Mouse (Mus musculus) central nervous system, embryonic 11.5 days (tissue): Measurements from ENCODE around the gene Senp1. TPM values are rescaled to one million over a fixed set of nuclear protein-coding genes. Genes with fewer than 3 reads are reported as not detected.

ENCODE experiments used
- polyA plus RNA-seq: library from polyadenylated mRNA; depleted of rRNA; stranded (reverse); fragments of >200 nt; gene quantifications from 2 replicates; pipeline ENCODE4 v1.2.3, GENCODE M21; 2012; rRNA removed

Senp1 gene
- 29.6 and 35.2 TPM in 2 replicates for polyA plus RNA-seq

GRCm38 (mm10) chr15:98093121-98094011 is at the start of gene Senp1:
TSS of gene Senp1 (minus strand) at chr15:98093744.

DNA sequence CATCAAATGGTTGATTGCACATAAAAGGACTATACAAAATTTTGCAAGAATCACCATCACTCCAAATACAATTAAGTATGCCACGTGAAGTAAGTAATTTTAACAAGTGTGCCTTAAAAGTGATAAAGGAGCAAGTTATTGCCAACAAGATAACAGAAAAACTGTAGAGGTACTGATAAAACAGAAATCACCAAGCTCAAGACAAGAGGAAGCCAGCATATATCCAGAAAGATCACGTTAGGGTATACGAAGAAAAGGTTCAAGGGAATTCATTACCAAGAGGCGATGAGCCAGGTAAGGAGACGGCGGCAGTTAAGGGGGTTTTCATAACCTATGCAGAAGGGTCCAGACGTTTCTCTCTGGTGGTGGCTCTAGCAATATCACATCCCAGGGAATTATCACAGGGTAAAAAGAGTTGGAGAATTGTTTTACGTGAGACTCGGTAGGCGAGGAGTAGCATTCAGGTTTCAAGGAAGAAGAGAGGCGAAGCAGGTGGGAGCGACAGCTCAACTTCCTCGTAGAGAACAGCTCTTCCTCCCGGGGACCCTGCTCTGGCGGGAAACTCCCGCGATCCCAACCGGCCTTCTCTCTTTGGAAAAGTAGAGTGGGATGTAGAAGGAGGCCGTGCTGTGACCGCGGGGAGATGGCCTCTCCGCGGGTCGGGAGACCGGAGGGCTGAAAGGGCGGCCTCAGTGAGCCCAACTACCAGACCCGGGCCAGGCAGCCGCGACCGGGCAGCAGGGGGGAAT is 998 bp downstream of the Senp1 start, which contains the start of gene Pfkm:
Pfkm (plus strand) TSS at position 218 of the 749 bp plus-strand sequence.

GRCm38 (mm10) chr15:98003822-98004739 is 89.5 kb downstream of the Senp1 start, which contains the start of gene Col2a1:
TSS of gene Col2a1 (minus strand) at chr15:98004695.

Other genes starting within 250 kb of the Senp1 start
- 43.0 and 53.8 TPM in 2 replicates for gene Hdac7, start 249.2 kb downstream of the Senp1 start, polyA plus RNA-seq
- gene Vdr, start 183.1 kb downstream of the Senp1 start, polyA plus RNA-seq = 0.30 and 0.46 TPM in 2 replicates
- 29.1 and 40.5 TPM in 2 replicates for gene Tmem106c, start 129.5 kb downstream of the Senp1 start, polyA plus RNA-seq
- 220 and 226 TPM in 2 replicates for gene Col2a1, start 89.0 kb downstream of the Senp1 start, polyA plus RNA-seq
- 54.5 and 71.3 TPM in 2 replicates for gene Pfkm, start 1.2 kb downstream of the Senp1 start, polyA plus RNA-seq
- 23.4 and 36.6 TPM in 2 replicates for gene Asb8, start 71.9 kb upstream of the Senp1 start, polyA plus RNA-seq
- gene Ccdc184, start 73.4 kb upstream of the Senp1 start, polyA plus RNA-seq = 5.2 and 8.0 TPM in 2 replicates
- not detected in 2 replicates for gene Olfr288, start 101.8 kb upstream of the Senp1 start, polyA plus RNA-seq
- gene Gm44579, start 127.2 kb upstream of the Senp1 start, polyA plus RNA-seq = not detected in 2 replicates
- not detected in 2 replicates for gene Olfr287, start 127.3 kb upstream of the Senp1 start, polyA plus RNA-seq
- gene Olfr286, start 140.7 kb upstream of the Senp1 start, polyA plus RNA-seq = not detected in 2 replicates
- not detected in 2 replicates for gene H1fnt, start 163.5 kb upstream of the Senp1 start, polyA plus RNA-seq
- 2.4 TPM in 2 replicates for gene Zfp641, start 202.4 kb upstream of the Senp1 start, polyA plus RNA-seq
- not detected in 2 replicates for gene Olfr285, start 223.6 kb upstream of the Senp1 start, polyA plus RNA-seq
- not detected in 2 replicates for gene Olfr284, start 247.2 kb upstream of the Senp1 start, polyA plus RNA-seq